Mouse (Mus musculus): Measurements from ENCODE around the gene Abcg8. TPM values are rescaled to one million over a fixed set of nuclear protein-coding genes. Genes with fewer than 3 reads are reported as not detected.

Abcg8 gene
- total and polyA plus RNA-seq, 3 experiments: not detected

- no peaks in the 10 kb centered on the region for H3K4me1 ChIP-seq (ENCODE audit: control insufficient read depth in 1 of 2, insufficient read depth in 2 of 2, low read length in 2 of 2)
- no peaks in the 10 kb centered on the region for H3K9me3 ChIP-seq (replicated peaks; ENCODE audit: insufficient read depth, low read length)
- TF ChIP-seq MXI1 (IDR thresholded peaks at IDR 0.05; ENCODE audit: low read depth, low read length): no peak
- no peak for TF ChIP-seq GABPA (IDR thresholded peaks at IDR 0.05; ENCODE audit: low read depth, low read length)
- no peak overlapping the region for H3K9ac ChIP-seq (ENCODE audit: control insufficient read depth, low read depth, low read length, poor library complexity, severe bottlenecking)
- H3K27ac ChIP-seq (ENCODE audit: control insufficient read depth, low read depth, low read length): no peak overlapping the region
- H3K27me3 ChIP-seq (ENCODE audit: control insufficient read depth in 1 of 2, insufficient read depth in 2 of 2, low read length in 2 of 2): peaks cover 0 to 4% of the 10 kb centered on the region in 2 experiments; a peak in 2 of 4 replicates
- no peaks in the 10 kb centered on the region for H3K79me2 ChIP-seq (ENCODE audit: control insufficient read depth, insufficient read depth, low read length, poor library complexity)
- no peaks in the 10 kb centered on the region for H3K36me3 ChIP-seq (ENCODE audit: control insufficient read depth in 1 of 2, insufficient read depth in 2 of 2, low read length in 2 of 2)
- DNase-seq (ENCODE audit: low read depth, low spot score): no peak
- no peak overlapping the region for H3K4me3 ChIP-seq (ENCODE audit: control insufficient read depth in 1 of 2, insufficient read depth in 1 of 2, low read depth in 2 of 2, low read length in 2 of 2)
Observed at GRCm38 (mm10) chr17:84681670-84682069, 5.6 kb downstream of the Abcg8 start.

GRCm38 (mm10) chr17:84682734-84683717, 6.9 kb downstream of the Abcg8 start, which contains the start of gene Abcg5:
Gene Abcg5, minus strand, starts transcription at chr17:84683011.
- Histone ChIP-seq H3K79me2 (ENCODE audit: control insufficient read depth, insufficient read depth, low read length, poor library complexity) (no peaks in the 10 kb centered on the region), H3K4me3 (ENCODE audit: control insufficient read depth in 1 of 2, insufficient read depth in 1 of 2, low read depth in 2 of 2, low read length in 2 of 2) (no peak within 1 kb of the TSS), H3K9me3 (replicated peaks; ENCODE audit: insufficient read depth, low read length) (no peaks in the 10 kb centered on the region), H3K27ac (ENCODE audit: control insufficient read depth, low read depth, low read length) (no peak within 1 kb of the TSS), H3K36me3 (ENCODE audit: control insufficient read depth in 1 of 2, insufficient read depth in 2 of 2, low read length in 2 of 2) (no peaks in the 10 kb centered on the region), H3K4me1 (ENCODE audit: control insufficient read depth in 1 of 2, insufficient read depth in 2 of 2, low read length in 2 of 2) (no peaks in the 10 kb centered on the region), H3K27me3 (ENCODE audit: control insufficient read depth in 1 of 2, insufficient read depth in 2 of 2, low read length in 2 of 2) (peaks cover 0 to 4% of the 10 kb centered on the region in 2 experiments; a peak in 2 of 4 replicates), H3K9ac (ENCODE audit: control insufficient read depth, low read depth, low read length, poor library complexity, severe bottlenecking) (no peak within 1 kb of the TSS)
- TF ChIP-seq MYB (IDR thresholded peaks at IDR 0.05; ENCODE audit: low read depth, low read length) (no peak), MAZ (IDR thresholded peaks at IDR 0.05; ENCODE audit: low read depth, low read length) (no peak), RAD21 (IDR thresholded peaks at IDR 0.05; ENCODE audit: low read depth, low read length) (no peak), MAX (IDR thresholded peaks at IDR 0.05; ENCODE audit: low read length) (no peak), BHLHE40 (IDR thresholded peaks at IDR 0.05; ENCODE audit: borderline replicate concordance, low read depth, low read length) (no peak), NRF1 (IDR thresholded peaks at IDR 0.05; ENCODE audit: insufficient read depth, low read depth, low read length, poor library complexity, severe bottlenecking) (no peak), ZMIZ1 (IDR thresholded peaks at IDR 0.05; ENCODE audit: low read depth, low read length) (no peak), ZKSCAN1 (IDR thresholded peaks at IDR 0.05; ENCODE audit: low read depth, low read length) (no peak), MYC (IDR thresholded peaks at IDR 0.05; ENCODE audit: low read depth, low read length) (no peak), KAT2A (conservative IDR thresholded peaks at IDR 0.05; ENCODE audit: low read depth, low read length) (no peak), UBTF (IDR thresholded peaks at IDR 0.05; ENCODE audit: borderline replicate concordance, insufficient read depth, low read depth, low read length) (no peak), GABPA (IDR thresholded peaks at IDR 0.05; ENCODE audit: low read depth, low read length) (no peak), MXI1 (IDR thresholded peaks at IDR 0.05; ENCODE audit: low read depth, low read length) (no peak), JUND (IDR thresholded peaks at IDR 0.05; ENCODE audit: low read depth, low read length) (no peak)
- no peak for DNase-seq (ENCODE audit: low read depth, low spot score)

Measured in MEL (cell line).